Mouse (Mus musculus): ENCODE results near the gene Spryd7. TPM values are rescaled to one million over a fixed set of nuclear protein-coding genes. Genes with fewer than 3 reads are reported as not detected.
A peak's percentile ranks its signal among the peaks of the same experiment; 100 is the strongest.
"Not testable (repeated sequence)": the region's sequence is repeated elsewhere in the genome, so short reads cannot be mapped to it uniquely, and the experiment has no call there.

Spryd7 gene
- polyA plus RNA-seq (2015; fragmentation: Nextera tagmentation; extraction: Ambion mirVana), result 31.2 and 34.4 TPM in 2 replicates

DNA sequence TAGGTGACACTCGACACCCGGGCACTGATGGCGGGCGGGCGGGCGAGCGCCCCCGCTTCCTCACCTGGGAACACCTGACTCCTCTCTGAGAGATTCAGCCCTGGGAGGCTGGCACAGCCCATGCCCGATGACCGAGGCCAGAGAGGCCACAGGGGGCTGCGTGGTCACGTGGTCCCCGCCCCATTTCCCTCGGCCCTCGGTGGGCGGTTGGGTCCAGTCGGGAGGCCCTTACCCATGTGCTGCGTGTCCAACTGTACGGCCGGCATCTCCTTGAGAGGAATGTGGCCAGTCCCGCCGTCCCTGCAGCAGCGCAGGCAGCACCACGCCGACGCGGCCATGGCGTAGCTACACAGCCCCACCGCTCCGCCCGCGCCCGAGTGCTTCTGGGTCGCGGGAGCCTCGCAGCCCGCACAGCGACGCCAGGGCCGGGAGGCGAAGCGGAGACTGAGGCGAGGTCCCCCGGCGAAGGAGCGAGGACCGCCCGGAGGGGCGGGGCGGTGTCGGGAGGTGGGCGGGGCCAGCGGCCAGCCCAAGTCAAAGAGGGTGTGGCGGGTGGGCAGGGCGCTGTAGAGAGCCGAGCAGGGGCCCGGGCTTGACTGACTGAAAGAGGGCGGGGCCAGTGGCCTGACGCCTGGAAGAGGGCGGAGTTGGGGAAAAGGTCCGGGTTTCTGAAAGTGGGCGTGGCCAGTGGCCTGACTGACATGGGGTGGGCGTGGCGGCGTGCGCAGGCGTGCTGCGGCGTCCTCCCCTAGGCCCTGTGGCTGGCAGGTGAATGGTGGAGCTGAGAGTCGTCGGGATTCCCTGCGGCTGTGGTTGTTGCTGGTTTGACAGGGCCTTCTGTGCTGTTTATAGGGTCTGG, at the start of gene Spryd7:
Gene Spryd7 (minus strand): TSS at position 598 of the 859 bp plus-strand sequence.
- Histone ChIP-seq H3K9ac (replicated peaks) (peak within 1 kb of the TSS; percentile 77), H3K4me2 (replicated peaks) (peak within 1 kb of the TSS; percentile 80), H3K4me1 (replicated peaks) (0 out of 2 replicates have a peak, but pooled peaks cover 9% of the 10 kb centered on the region), H3K27ac (peak within 1 kb of the TSS; percentile 92), H3K36me3 (no peaks in the 10 kb centered on the region), H3K27me3 (no peaks in the 10 kb centered on the region), H3K9me3 (no peaks in the 10 kb centered on the region), H3K4me3 (replicated peaks) (peak within 1 kb of the TSS; percentile 69)
- WGBS, result under 1% methylated on average over 72 of the region's 72 CpGs
- ATAC-seq, result peak; percentile 98

DNA sequence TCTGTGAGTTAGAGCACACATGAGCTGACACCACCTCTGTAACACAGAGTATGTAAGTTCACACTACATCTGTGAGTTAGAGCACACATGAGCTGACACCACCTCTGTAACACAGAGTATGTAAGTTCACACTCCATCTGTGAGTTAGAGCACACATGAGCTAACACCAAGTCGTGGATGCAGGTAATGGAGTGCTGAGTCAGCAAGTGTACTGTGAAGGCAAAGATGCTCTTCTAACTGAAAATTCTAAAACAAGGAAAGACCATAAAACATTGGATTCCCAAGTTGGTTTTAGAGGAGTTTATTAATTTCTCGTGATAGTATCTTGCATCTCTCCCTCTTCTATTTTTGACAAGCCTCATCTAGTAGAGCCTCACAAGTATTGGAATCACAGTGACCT, 49.4 kb upstream of the Spryd7 start:
- H3K9me3 ChIP-seq; H3K4me3 ChIP-seq (replicated peaks); H3K9ac ChIP-seq (replicated peaks); H3K4me2 ChIP-seq (replicated peaks); H3K27me3 ChIP-seq; ATAC-seq; H3K27ac ChIP-seq: not testable (repeated sequence)
- 88% methylated on average over 2 of the region's 2 CpGs for WGBS
- Histone ChIP-seq H3K36me3 (peaks cover 46% of the 10 kb centered on the region), H3K4me1 (replicated peaks) (peaks cover 22% of the 10 kb centered on the region)

DNA sequence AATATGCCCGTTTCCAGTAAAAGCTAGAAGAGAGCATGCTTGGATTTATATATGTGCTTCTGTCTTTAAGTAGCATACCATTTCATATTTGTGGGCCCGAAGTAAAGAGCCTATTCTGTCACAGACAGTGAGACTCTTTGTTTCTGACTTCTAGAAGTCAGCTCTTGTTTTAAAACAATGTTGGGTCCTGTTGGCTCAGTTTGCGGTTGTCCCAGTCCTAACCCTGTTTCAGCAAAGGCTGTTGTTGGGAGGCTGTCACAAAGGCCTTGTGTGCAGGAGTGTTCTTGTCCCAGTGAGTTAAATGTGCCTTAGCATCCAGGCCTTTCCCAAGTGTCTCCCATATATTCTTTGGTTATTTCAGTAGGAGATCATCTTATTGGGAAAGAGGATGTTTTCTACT, 47.4 kb upstream of the Spryd7 start:
- Histone ChIP-seq H3K4me1 (replicated peaks) (peaks cover 33% of the 10 kb centered on the region), H3K4me2 (replicated peaks) (no peak overlapping the region), H3K9me3 (no peaks in the 10 kb centered on the region), H3K36me3 (peaks cover 46% of the 10 kb centered on the region), H3K4me3 (replicated peaks) (no peak overlapping the region), H3K27me3 (no peaks in the 10 kb centered on the region), H3K27ac (no peak overlapping the region), H3K9ac (replicated peaks) (no peak overlapping the region)
- ATAC-seq, result no peak
- 94% methylated on average over 3 of the region's 3 CpGs for WGBS

DNA sequence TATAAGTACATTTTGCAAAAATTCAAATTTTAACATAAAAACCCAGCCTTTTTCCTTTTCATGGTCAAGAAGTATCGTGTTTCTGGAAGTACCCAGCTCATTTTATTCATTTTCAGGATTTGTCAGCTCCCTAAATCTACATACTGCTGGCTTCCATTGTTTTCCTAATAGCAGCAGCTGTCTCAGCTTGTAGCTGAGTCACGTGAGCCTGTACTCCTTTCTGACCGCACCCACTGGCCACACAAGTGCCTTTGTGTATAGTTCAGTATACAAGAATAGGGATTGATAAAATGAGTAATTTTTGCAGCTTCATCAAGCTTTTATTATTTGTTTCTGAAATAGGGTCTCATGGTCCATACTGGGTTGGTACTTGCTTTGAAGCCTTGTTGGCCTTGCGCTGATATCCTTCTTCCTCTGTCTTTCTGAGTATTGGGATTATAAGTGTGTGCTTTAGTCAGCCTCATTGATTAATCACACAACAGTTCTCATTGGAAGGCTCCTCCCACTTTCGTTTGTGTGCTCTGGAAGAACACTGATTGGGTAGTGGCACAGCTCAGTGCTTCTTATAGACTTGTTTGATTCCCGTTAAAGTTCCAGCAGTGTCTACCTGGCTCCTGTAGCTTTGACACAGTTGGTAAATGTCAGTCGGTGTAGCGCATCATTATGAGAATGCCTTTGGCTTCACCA, 46.5 kb upstream of the Spryd7 start:
- H3K9ac ChIP-seq (replicated peaks), result no peak overlapping the region
- 64% methylated on average over 8 of the region's 8 CpGs for WGBS
- H3K27me3 ChIP-seq, result no peaks in the 10 kb centered on the region
- peak overlapping the region; percentile 1; the same call in 1 of the 2 replicates for H3K4me2 ChIP-seq (replicated peaks)
- no peak overlapping the region for H3K4me3 ChIP-seq (replicated peaks)
- H3K4me1 ChIP-seq (replicated peaks), result peaks cover 33% of the 10 kb centered on the region
- no peaks in the 10 kb centered on the region for H3K9me3 ChIP-seq
- peaks cover 46% of the 10 kb centered on the region for H3K36me3 ChIP-seq
- no peak for ATAC-seq
- H3K27ac ChIP-seq, result no peak overlapping the region

DNA sequence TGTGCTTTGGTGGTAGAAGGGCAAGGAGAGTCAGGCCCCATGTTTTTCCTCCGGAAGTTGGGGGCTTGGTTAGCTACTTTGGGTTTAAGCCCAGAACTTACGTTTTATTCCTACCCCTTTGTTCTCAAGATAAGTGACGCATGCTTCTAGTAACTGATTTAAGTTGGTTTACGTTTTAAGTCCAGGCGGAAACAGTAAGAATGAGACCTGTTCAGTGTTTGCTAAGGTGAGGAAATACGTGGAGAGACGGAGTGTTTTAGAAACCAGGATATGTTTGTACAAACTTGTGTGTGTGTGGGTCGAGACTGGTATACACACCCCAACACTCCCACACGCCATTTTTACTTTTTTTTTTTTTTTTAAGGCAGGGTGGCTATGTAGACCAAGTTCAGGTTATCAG, 44.7 kb upstream of the Spryd7 start:
- 88% methylated on average over 9 of the region's 9 CpGs for WGBS
- Histone ChIP-seq H3K4me1 (replicated peaks) (peaks cover 33% of the 10 kb centered on the region), H3K36me3 (peaks cover 30% of the 10 kb centered on the region), H3K4me2 (replicated peaks) (peak overlapping the region; percentile 68), H3K9me3 (no peaks in the 10 kb centered on the region), H3K4me3 (replicated peaks) (peak overlapping the region; percentile 84), H3K27ac (no peak overlapping the region), H3K27me3 (no peaks in the 10 kb centered on the region), H3K9ac (replicated peaks) (no peak overlapping the region)
- ATAC-seq, result no peak

DNA sequence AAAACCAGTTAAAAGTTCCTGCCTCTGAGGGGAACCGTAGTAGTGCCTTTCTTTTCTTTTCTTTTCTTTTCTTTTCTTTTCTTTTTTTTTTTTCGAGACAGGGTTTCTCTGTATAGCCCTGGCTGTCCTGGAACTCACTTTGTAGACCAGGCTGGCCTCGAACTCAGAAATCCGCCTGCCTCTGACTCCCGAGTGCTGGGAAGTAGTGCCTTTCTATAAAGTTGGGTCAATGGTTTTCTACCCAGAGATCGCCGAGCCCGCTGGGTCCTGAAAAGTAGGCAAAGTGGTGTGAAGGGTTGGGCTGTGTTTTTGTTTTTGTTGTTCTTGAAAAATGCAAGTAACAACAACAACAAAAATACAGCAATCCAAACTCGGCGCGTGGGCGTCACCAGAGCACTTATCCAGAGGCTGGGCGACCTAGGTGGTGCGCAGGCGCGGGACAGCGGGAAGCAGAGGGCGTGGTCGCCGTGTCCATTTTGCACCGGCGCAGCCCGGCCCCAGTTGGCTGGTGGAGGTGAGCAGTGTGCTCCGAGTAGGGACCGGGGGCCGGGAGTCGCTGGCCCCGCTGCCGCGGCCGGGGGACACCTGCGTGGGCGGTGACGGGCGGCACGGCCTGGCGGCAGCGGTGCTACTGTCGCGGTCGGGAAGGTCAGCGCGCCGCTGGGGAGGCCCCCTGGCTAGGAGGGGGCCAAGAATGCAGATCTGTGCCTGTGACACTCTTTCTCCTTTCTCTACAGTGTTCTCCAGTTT, 42.5 kb upstream of the Spryd7 start:
- Histone ChIP-seq H3K4me3 (replicated peaks) (peak overlapping the region; percentile 84), H3K9ac (replicated peaks) (peak overlapping the region; percentile 89), H3K27ac (peak overlapping the region; percentile 84), H3K36me3 (peaks cover 11% of the 10 kb centered on the region), H3K4me2 (replicated peaks) (peak overlapping the region; percentile 68), H3K27me3 (no peaks in the 10 kb centered on the region), H3K9me3 (no peaks in the 10 kb centered on the region), H3K4me1 (replicated peaks) (peaks cover 33% of the 10 kb centered on the region)
- ATAC-seq, result peak; percentile 97
- 5% methylated on average over 44 of the region's 44 CpGs for WGBS

DNA sequence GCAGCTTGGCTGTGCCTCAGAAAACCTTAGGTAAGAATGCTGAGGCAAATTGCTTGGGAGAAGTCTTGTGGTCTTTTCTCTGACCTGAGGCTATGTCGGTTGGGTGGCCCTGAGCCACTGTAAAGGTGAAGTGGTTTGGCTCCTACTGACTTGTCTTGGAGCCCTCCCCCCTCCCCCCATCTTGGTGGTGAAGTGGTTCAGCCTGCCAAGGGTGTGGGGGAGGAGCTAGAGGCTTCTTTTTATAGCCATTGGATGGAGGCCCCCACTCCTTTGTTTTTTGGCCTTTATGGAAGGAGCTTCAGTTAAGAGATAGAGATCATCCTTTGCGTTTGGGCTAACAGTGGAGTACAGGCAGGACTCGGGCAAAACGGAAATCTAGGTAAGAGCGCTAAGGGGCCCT, 41.3 kb upstream of the Spryd7 start, which contains the start of gene Trim13:
Gene Trim13 (plus strand): TSS at position 280 of the 400 bp plus-strand sequence.
- Histone ChIP-seq H3K9ac (replicated peaks) (no peak within 1 kb of the TSS), H3K4me3 (replicated peaks) (peak within 1 kb of the TSS; percentile 84), H3K27me3 (no peaks in the 10 kb centered on the region), H3K36me3 (no peaks in the 10 kb centered on the region), H3K4me1 (replicated peaks) (peaks cover 25% of the 10 kb centered on the region), H3K9me3 (no peaks in the 10 kb centered on the region), H3K4me2 (replicated peaks) (peak within 1 kb of the TSS; percentile 68), H3K27ac (no peak within 1 kb of the TSS)
- WGBS, result 48% methylated on average over 5 of the region's 5 CpGs
- no peak for ATAC-seq

DNA sequence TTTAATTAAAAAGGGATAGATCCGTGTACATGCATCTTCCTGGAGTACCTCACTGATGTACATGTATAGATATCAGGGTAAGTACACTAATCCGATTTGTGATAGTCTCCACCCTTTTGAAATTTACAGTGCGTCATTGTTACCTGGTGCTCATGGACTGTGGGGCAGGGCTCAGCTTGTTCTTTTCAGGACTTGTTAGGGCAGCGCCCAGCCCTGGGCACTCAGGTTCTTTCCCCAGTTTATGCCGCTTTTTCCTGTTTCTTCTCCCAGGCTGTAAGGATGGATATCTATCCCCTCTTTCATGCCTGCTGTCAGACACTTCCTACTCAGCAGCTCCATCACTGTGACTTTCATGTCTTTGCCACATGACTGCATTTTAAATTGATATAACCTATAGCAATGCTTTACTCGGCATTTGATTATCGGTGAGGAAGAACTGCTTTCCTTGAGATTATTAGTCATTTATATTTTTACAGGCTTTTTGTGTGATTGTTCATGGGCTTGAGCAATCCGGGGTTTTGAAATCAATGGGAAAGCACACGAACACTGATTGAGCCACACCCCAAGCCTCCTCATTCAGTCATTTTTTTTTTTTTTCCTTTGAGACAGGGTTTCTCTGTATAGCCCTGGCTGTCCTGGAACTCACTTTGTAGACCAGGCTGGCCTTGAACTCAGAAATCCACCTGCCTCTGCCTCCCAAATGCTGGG, 40.2 kb upstream of the Spryd7 start:
- no peaks in the 10 kb centered on the region for H3K36me3 ChIP-seq
- no peak overlapping the region for H3K27ac ChIP-seq
- no peaks in the 10 kb centered on the region for H3K27me3 ChIP-seq
- ATAC-seq, result no peak
- H3K4me3 ChIP-seq (replicated peaks), result no peak overlapping the region
- H3K4me1 ChIP-seq (replicated peaks), result peaks cover 19% of the 10 kb centered on the region
- no peak overlapping the region for H3K4me2 ChIP-seq (replicated peaks)
- H3K9me3 ChIP-seq, result no peaks in the 10 kb centered on the region
- WGBS, result 92% methylated on average over 9 of the region's 9 CpGs
- H3K9ac ChIP-seq (replicated peaks), result no peak overlapping the region

DNA sequence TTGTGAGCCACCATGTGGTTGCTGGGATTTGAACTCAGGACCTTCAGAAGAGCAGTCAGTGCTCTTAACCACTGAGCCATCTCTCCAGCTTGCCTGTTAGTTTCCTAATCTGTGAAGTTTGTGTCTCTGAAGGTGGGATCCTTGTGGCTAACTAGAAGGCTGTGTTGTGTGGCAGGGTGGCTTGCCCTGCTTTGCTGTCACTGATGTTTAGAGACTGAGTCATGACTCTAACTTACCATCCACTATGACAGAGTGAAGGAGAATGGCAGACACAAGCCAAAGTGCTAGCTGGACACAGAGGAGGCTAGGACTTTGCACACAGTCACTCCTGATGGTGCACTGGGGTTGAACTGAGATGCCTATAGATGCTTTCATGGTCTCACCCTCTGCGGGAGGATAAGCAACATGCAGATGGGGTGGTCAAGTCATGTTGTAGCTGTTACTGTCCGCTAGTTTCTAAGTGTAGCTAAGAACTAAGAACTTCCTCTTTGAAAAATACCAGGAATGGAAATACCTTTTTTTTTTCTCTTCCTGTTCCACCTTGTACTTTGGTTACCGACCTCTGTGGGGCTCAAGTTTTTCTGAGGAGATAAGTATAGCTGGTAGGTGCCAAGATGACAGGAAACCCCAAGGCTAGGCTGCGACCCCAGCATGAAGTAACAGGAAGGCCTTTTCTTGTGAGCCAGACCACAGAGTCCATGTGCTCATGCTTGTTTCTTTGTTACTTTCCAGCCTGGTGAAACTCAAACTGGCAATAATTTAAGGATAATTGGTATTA, 32.8 kb upstream of the Spryd7 start:
- no peak overlapping the region for H3K4me2 ChIP-seq (replicated peaks)
- no peaks in the 10 kb centered on the region for H3K9me3 ChIP-seq
- H3K27ac ChIP-seq, result no peak overlapping the region
- H3K4me3 ChIP-seq (replicated peaks), result no peak overlapping the region
- H3K36me3 ChIP-seq, result no peaks in the 10 kb centered on the region
- H3K4me1 ChIP-seq (replicated peaks), result no peaks in the 10 kb centered on the region
- WGBS, result 91% methylated on average over 4 of the region's 4 CpGs
- no peak for ATAC-seq
- H3K27me3 ChIP-seq, result no peaks in the 10 kb centered on the region
- H3K9ac ChIP-seq (replicated peaks), result no peak overlapping the region

DNA sequence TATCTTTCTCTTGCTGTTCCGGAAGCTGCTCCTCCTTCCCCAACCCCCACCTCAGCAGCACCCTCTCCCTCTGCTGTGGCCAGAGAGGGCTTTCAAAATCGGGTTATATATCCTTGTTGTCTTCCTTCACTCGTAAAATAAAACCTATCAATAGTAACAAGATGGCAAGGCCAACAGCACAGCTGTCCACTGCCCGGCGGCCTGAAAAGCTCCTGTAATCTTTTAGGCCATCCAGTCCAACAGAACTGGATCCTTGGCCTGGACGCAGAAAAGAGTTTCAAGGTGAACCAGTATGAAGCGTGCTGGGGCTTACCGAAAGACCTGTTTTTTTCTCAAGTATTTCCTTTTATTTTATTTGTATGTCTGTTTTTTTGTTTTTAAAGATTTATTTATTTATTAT, 19.3 kb upstream of the Spryd7 start:
- no peaks in the 10 kb centered on the region for H3K4me1 ChIP-seq (replicated peaks)
- ATAC-seq, result no peak
- H3K9me3 ChIP-seq, result no peaks in the 10 kb centered on the region
- no peaks in the 10 kb centered on the region for H3K36me3 ChIP-seq
- H3K9ac ChIP-seq (replicated peaks), result no peak overlapping the region
- WGBS, result 91% methylated on average over 8 of the region's 8 CpGs
- no peak overlapping the region for H3K27ac ChIP-seq
- H3K4me2 ChIP-seq (replicated peaks), result no peak overlapping the region
- no peak overlapping the region for H3K4me3 ChIP-seq (replicated peaks)
- no peaks in the 10 kb centered on the region for H3K27me3 ChIP-seq

DNA sequence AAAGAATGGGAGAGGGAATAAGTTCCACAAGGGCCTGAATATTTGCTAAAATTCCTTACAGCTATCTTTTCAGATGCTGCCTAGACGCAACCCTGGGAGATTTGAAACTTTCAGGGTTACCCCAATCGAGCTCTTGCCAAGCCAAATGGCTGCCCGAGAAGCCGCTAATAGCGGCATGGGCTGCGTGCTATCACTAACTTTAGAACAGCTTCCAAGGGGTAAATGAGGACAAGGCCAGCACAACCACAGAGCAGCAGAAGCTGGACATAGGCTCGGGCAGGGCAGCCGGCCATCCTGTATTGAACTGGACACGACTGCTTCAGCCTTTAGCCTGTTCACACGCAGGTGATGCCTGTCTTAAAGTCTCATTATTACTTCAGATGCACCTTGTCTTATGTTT, 18.4 kb upstream of the Spryd7 start:
- Histone ChIP-seq H3K4me1 (replicated peaks) (no peaks in the 10 kb centered on the region), H3K36me3 (no peaks in the 10 kb centered on the region), H3K9ac (replicated peaks) (no peak overlapping the region), H3K27me3 (no peaks in the 10 kb centered on the region), H3K4me2 (replicated peaks) (no peak overlapping the region), H3K4me3 (replicated peaks) (no peak overlapping the region), H3K27ac (no peak overlapping the region), H3K9me3 (no peaks in the 10 kb centered on the region)
- ATAC-seq, result no peak
- 87% methylated on average over 10 of the region's 10 CpGs for WGBS

Data from midbrain, embryonic 13.5 days (tissue).